Mouse (Mus musculus): ENCODE data around the gene Meis1. TPM values are rescaled to one million over a fixed set of nuclear protein-coding genes. Genes with fewer than 3 reads are reported as not detected.

Gene Meis1
- total RNA-seq, 2 experiments from 2014 or later = 4.1 to 4.5 TPM

DNA sequence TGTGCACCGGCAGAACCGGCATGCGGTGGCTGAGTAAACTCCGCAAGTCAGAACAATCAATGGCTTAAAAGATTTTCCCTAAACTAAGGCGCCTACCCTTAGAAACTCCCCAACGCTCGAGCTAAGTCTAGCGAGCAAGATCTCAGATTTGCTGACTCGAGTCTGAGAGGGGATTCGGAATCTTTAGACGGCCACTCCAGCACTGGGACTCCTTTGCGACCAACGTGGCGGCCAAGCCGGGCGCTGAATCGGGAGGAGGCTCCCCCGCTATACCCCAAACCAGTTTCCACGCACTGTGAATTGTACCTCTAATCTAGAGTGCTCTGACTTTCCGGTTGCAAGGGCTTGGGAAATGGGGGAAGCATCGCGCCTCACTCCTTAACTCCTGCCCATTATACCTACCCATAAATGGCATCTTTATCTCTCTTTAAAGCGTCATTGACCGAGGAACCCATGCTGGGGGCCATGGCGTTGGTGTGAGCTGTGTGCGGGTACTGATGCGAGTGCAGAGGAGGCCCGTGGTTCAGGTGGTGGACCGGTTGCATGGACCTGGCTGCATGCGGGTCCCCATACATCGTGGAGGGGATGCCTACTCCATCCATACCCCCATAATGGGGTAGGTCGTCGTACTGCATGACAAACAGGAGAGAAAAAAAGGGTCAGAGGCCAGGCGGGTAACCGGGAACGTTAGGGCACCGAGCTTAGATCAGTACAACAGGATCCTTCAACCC lies 2.9 kb downstream of the Meis1 start:
- DNase-seq = peak; percentile 11
- intact Hi-C loops (cut with DNase I; ENCODE audit: low total_unique reads) = no loop called here

DNA sequence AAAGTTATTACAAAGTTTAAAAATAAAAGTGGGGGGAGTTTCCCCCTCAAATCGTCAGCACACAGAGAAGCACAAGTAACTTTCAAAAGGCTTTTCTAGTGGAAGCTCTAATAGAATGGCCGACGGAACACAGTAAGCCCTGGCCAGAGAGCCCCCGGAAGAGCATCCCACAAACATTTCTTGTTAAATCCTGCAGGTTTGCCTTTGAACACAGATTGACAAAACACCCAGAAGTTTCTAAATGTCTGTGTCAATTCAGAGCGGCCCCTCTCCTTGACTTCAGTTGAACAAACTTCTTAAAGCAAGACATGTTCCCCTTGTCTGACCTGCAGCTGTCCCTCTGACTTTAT lies 3.4 kb downstream of the Meis1 start:
- intact Hi-C loops (cut with DNase I; ENCODE audit: low total_unique reads) = no loop called here
- no peak for DNase-seq

DNA sequence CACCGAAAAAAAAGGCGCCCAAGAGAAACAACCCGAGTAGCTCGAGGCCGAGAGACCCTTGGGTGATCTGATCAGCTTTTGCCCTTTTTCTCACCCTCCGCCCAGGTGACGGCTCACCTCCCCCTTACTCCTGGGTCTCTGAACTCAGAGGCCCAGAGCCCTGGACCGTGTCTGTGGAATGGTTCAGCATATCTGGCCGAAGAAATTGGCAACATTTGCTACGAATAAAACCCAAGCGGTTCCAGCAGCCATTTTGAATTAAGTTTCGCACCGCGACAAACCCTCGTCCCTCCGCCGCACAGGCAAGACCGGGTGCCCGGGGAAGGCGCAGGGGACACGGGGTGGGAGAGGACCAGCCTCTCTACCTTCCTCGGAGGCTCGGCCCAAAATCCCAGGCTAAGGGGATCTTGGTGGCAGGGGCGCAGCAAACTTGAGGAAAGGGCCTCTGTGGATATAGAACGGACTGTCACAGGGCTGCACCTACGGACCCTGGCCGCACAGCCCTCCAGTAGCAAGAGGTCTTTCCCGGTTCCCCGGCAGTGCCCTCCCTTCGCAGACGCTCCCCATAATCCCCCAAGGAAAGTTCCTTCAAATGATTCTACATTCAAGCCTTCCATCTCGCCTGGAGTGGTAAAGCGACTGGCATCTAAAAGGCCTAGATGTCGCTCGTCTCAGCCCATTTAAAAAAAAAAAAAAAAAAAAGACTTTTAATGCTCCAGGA lies 4.2 kb downstream of the Meis1 start:
- peak; percentile 18 for DNase-seq
- intact Hi-C loops (cut with DNase I; ENCODE audit: low total_unique reads) = no loop called here

DNA sequence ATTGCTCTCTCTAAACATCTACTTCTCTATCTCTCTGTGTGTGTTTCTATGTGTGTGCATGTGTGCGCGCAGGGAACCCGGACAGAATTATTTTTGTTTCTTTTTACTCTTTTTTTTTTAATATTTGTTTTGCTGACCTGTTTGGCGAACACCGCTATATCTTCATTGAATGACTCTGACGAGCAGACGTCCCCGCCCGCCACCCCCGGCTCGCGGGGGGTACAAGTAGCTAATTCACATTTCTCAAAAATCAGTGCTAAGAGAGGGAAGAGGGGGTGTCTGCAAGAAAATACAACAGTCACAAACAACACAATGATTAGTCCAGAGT lies 4.7 kb downstream of the Meis1 start:
- DNase-seq = no peak
- intact Hi-C loops (cut with DNase I; ENCODE audit: low total_unique reads) = no loop called here

GRCm38 (mm10) chr11:19013141-19014112 lies 5.4 kb downstream of the Meis1 start:
- intact Hi-C loops (cut with DNase I; ENCODE audit: low total_unique reads) = no loop called here
- DNase-seq = no peak

DNA sequence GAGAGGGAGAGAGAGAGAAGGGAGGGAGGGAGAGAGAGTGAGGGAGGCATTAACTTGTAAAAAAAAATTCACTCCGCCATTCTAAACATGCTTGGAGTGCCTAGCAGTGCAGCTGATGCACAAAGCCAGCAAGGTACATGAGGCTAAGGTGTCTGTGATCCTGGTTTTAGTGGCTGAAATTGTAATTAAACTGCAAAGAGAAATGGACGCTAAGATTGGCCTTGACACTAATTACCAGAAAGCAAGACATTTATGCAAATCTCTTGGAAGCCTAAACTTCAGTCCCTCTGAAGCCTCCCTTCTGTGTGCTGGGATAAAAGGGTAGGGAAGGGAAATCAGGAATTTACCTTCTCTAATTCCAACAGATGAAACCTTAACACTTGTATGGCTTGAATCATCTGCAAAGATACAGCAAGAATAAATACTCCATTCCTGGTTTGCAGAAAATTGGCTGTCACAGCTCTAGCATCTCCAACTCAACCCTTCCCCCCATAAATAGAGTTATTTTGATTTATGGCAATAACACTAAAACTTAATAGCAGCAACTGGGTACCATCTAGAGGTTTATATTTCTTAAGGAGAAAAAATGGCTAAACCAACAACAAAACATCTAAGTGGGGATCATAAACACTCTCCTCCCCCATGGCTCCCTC lies 6.2 kb downstream of the Meis1 start:
- intact Hi-C loops (cut with DNase I; ENCODE audit: low total_unique reads) = no loop called here
- DNase-seq = no peak

- no peak for DNase-seq
- intact Hi-C loops (cut with DNase I; ENCODE audit: low total_unique reads) = no loop called here
Measured at GRCm38 (mm10) chr11:19012001-19012400, 6.8 kb downstream of the Meis1 start.

DNA sequence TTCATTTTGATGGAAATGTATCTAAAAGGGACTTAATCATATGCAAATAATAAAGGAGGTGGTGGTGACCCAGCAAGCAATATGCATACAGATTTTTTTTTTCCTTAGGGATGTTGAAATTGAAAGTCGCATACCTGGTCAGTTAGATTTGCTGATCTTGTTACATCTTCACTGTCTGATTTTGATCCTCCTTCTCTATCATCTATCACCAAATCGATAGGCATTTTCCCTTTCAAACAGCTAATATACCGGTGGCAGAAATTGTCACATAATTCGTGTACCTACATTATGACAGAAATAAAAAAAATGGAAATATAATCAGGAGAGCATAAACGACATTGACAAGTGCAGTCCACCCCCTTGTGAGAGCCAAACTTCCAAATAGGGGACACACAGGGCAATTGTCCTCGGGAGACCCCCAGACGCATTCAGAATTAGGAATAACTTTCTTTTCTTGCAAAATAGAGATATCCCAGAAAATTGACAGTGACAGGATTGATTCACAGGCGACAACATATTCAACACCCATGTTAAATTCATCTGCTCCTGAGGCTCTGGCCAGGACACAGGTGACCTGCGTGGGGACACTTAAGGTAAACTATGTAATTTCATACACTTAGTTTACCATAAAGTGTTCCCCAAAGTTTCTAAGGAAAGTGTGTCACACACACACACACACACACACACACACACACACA lies 7.5 kb downstream of the Meis1 start:
- no peak for DNase-seq
- intact Hi-C loops (cut with DNase I; ENCODE audit: low total_unique reads) = no loop called here

DNA sequence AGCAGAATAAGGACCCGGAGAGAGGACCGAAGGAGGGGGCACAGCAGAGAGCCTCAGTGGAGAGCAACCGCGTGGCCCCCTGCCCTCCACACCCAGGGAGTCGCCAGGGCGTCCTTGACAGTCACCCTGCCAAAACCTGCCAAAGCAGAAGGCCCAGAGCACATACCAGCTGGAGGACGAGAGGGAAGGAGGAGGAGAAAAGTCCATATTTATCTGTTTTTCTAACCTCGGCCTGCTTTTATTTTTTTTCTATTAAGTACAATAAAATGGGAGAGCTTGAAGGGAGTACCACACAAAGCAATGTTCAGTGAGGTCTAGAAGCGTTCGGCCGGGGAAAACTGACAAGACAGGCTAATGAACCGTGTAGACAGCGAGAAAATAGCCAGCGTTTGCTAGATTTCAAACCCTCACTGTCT lies 8.4 kb downstream of the Meis1 start:
- intact Hi-C loops (cut with DNase I; ENCODE audit: low total_unique reads) = no loop called here
- no peak for DNase-seq

DNA sequence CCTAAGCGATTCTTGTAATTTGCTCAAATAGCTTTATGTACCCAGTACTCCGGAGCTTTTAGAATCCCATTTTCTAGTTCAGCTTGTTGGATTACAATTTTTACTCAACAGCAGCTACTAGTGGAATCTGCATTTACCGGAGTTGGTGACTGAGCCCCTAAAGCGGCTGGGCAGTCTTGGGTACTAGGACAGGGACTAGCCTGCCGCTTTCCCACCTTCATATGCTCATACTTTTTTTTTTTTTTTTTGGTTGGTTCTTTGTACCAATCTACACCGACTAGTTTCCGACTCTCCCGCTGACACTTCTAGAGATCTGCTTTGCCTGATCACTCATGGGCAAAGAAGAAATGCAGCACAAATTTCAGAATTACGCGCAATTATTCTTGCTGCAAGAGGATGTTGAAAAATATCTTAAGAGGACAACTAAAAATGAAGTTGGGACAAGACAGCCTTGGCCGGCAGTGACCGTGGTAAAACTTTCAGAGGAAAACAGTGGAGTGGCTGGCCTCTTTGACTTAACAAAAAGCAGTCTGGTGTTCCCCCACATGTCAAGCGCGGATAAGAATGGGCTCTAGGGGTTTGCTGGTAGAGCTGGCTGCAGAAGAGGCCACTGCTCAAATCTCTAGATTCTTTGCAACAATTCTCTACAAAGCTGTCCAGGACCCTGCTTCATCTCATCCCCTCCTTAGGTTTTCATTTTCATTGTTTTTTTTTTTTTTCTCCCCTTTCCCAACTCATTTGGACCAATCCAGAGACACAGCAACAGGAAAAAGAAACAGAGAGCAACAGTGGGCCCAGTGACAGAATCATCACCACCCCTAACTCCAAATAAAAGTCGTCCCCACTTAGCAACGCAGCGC lies 9.0 kb downstream of the Meis1 start:
- no peak for DNase-seq
- intact Hi-C loops (cut with DNase I; ENCODE audit: low total_unique reads) = no loop called here

GRCm38 (mm10) chr11:19008610-19009384 lies 10.0 kb downstream of the Meis1 start:
- no peak for DNase-seq
- intact Hi-C loops (cut with DNase I; ENCODE audit: low total_unique reads) = no loop called here

DNA sequence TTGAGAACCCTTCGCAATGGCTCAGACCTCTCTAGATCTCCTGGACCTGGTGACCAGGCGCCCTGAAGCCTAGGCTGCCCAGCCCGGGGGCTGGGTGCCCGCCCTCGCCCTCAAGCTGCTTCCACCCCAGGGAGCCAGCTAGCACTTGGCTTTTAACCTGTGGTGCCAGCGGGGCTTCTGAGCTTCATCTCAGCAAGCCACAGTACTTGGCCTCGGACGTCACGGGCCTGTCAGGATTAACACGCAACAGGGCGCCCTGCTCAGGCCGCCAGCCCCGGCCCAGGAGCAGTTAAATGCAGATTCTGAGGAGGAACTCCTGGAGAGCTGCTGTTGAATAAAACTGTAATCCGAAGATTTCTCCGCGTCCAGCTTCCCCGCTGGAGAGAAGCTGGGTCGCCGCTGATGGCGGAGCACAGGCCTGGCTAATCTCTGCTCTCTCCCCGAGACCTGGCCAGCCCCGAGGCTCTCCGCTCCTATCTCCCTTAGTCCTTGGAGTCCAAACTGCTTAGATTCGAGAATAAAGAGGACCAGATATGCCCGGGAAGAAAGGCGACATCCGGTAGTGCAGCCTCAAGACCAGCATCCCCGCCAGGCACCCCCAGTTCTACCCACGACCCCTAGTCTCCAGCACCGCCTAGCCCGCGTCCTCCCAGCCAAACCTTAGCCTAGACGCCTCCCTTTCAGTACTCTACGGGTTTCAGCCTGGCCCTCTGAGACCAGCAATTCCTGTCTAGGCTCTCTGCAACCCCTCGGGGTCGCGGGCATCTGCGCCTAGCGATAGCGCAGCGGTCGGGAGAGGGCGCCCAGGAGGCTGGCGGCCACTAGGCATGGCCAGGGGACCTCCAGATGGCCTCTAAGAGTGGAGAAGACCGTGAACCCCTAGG lies 11.0 kb downstream of the Meis1 start:
- DNase-seq = no peak
- intact Hi-C loops (cut with DNase I; ENCODE audit: low total_unique reads) = no loop called here

GRCm38 (mm10) chr11:19007068-19007467 lies 11.7 kb downstream of the Meis1 start:
- no peak for DNase-seq
- intact Hi-C loops (cut with DNase I; ENCODE audit: low total_unique reads) = no loop called here

DNA sequence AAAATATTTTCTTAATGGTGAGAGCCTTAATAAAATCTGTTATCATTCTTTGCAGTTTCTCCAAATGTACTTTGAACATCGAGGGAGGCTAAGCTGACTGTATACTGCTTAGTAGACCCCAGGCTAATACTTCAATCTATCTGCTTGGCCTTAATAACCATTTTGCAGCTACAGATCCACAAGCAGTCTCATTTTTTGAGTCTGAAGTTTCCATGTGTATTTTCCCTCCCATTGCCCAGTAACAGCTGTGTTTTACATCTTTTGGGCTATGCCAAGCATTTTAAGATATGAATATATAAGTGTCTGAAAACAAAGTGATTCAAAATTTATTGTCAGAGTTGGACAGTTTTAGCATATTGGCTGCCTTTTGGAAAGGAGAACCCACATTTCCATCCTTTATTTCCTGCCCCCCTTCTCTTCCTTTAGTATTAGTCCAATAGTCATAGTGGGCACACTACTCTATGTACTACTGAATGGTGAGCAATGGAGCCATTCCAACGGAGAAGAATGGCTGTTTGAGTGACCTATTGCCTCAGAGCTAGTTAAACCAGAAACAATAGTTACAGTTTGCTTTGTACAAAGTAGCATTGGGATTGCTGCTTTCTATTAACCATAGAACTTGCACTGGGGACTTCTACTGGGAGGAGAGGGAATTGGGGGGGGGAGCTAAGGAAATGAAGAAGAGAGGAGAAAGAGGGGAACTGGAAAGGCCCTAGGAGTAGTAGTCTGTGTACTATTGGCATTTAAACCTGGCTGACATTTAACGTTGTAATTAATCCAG lies 12.7 kb downstream of the Meis1 start:
- intact Hi-C loops (cut with DNase I; ENCODE audit: low total_unique reads) = no loop called here
- DNase-seq = no peak

DNA sequence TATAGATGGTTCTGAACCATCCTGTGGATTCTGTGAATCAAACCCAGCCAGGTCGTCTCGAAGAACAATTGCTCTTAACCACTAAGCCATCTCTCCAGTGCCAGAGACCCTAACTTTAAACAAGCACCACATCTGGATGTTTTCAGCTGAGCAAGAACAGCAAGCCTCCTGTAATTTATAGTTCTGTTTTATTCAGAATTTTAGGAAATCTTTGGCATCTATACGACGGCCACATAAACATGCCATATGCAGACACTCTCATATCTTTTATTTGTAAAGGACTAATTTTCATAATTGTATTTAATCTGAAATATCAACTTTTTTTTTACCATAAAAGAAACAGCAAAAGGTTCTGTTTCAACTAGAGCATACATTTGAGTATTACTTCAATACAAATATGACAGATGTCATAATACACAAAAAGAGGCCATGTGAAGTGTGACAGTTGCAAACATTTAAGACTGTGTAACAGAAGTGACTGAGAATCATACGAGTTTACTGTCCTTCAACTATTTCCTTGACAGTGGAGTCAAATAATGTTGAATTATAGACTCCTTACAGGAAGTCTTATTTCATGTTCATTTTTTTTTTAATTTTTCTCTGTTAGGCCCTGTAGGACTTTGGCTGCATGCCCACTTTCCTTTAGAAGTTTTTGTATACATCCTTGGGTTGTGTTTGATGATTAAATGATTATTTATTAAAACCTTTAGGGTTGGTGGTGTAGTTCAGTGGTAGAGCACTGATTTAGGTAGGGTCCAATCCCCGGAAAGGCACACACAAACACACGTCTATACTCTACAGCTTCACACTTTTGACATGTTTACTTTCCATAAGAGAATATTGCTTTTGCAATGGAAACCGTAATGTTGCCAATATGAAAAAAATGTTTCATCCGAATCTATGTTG lies 13.5 kb downstream of the Meis1 start:
- intact Hi-C loops (cut with DNase I; ENCODE audit: low total_unique reads) = no loop called here
- DNase-seq = no peak
